Mouse (Mus musculus): Measurements from ENCODE around the gene Mtus2. TPM values are rescaled to one million over a fixed set of nuclear protein-coding genes. Genes with fewer than 3 reads are reported as not detected.

The Mtus2 gene
- polyA plus RNA-seq, 1 experiment from 2014 or later: 6.9 TPM

DNA sequence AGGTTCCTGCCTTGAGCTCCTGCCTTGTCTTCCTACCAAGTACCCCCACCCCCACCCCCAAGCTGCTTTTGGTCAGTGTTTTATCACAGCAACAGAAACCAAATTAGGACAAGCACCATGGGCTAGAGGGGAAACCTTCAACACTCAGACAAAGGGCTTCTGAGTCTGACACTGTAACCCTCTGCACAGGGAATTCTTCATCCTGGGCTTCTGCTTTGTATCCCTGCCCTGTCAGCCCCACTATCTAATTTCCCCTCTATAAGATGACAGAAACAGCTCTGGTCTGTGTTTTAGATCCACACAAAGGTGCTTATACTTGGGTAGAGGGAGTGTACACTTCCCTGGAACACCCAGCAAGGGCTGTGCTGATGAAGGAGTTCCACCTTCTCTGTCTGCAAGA lies 294.7 kb downstream of the Mtus2 start:
- H3K4me2 ChIP-seq: no peak overlapping the region
- no peak overlapping the region for H3K27ac ChIP-seq
- peaks cover 6% of the 10 kb centered on the region for H3K4me1 ChIP-seq (replicated peaks)
- H3K36me3 ChIP-seq: no peaks in the 10 kb centered on the region
- H3K4me3 ChIP-seq (replicated peaks): no peak overlapping the region
- H3K9me3 ChIP-seq: no peaks in the 10 kb centered on the region
- ATAC-seq (ENCODE audit: insufficient number of reproducible peaks, insufficient read depth, low FRiP score, low TSS enrichment, low read depth): no peak
- H3K9ac ChIP-seq (replicated peaks): no peak overlapping the region
- no peaks in the 10 kb centered on the region for H3K27me3 ChIP-seq

DNA sequence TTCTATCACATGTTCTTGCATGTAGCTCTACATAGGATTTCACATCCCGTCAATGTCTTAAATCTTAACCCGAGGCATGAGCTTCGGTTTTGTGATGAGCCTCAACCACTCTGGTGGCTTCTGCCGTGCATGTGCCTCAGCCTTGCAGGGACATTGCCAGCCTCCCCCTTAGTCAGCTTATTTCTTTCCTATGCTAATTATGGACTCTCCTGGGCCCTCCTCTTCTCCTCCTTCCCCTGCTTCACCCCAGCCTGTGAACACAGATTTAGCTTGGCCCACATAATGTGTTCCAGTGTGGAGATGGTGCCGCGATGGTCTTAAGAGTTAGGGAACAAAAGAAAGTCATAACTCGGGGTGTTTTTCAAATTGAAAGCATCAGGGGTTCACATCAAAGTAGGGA lies 304.9 kb downstream of the Mtus2 start:
- H3K36me3 ChIP-seq: no peaks in the 10 kb centered on the region
- WGBS: 88% methylated on average over 7 of the region's 7 CpGs
- peaks cover 29% of the 10 kb centered on the region for H3K27me3 ChIP-seq
- H3K9me3 ChIP-seq: peaks cover 7% of the 10 kb centered on the region; the same call in 1 of the 2 replicates
- H3K4me2 ChIP-seq: no peak overlapping the region
- no peak overlapping the region for H3K27ac ChIP-seq
- no peak overlapping the region for H3K9ac ChIP-seq (replicated peaks)
- peaks cover 10% of the 10 kb centered on the region for H3K4me1 ChIP-seq (replicated peaks)
- ATAC-seq (ENCODE audit: insufficient number of reproducible peaks, insufficient read depth, low FRiP score, low TSS enrichment, low read depth): no peak
- H3K4me3 ChIP-seq (replicated peaks): no peak overlapping the region

DNA sequence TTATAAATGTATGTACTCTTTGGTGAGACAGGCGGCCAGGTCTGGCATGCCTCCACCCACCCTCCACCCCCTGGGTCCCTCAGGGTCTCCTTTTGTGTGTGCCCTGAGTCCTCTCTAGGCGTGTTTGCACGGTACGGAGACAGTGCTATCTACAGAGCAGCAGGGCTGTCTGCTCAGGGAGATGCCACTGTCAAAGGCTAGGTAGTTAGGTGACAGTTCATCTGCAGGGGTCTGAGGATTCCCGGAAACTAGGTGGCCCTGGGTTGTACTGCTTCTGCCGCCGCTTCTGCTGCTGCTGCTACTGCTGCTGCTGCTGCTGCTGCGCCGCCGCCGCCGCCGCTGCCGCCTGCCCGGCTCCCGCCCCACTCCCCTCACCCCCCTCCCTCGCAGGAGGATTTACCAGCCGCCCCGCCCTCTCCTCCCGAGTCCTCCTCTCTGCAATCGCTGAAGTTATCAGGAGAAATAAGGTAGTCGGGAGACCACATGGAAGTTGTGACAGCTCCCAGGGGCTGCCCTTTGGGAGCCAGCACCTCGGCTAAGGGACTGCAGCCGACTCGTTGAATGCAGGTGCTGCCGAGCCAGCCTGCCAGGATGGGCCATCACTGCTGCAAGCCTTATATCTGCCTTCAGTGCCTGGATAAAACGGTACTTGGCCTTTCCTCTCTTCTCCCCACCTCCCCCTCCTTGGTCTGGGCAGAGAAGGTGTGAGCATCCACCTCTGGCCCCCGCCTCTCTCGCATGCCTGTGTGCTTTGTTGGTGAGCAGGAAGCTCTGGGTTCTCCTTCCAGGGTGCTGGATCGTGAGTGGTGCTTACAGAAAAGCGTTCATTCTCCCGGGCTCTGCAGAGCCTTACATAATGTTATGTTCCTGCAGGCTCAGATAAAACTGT lies 307.9 kb downstream of the Mtus2 start:
- under 1% methylated on average over 30 of the region's 32 CpGs for WGBS
- Histone ChIP-seq H3K27ac (no peak overlapping the region), H3K9ac (replicated peaks) (peak overlapping the region; percentile 65), H3K4me3 (replicated peaks) (peak overlapping the region; percentile 59), H3K4me2 (peak overlapping the region; percentile 77), H3K27me3 (peaks cover 33% of the 10 kb centered on the region), H3K9me3 (peaks cover 7% of the 10 kb centered on the region; the same call in 1 of the 2 replicates), H3K4me1 (replicated peaks) (peaks cover 10% of the 10 kb centered on the region), H3K36me3 (no peaks in the 10 kb centered on the region)
- ATAC-seq (ENCODE audit: insufficient number of reproducible peaks, insufficient read depth, low FRiP score, low TSS enrichment, low read depth): peak; percentile 58

DNA sequence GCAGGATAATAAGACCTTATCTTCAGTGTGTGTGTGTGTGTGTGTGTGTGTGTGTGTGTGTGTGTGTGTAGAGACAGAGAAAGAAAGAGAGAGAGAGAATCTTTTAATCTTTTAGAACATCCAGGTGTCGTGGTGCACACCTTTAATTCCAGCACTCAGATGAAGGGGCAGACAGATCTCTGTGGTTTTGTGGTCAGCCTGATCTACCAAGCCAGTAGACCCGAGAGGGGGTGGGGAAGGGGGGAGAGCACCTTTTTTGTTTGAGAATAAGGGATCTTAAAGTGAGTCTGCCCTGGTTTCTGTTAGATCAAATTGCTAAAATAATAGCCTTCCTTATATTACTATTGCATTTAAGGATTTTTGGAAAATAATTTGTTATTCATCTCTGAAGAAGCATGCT lies 309.7 kb downstream of the Mtus2 start:
- Histone ChIP-seq H3K9me3 (peaks cover 7% of the 10 kb centered on the region; the same call in 1 of the 2 replicates), H3K27me3 (peaks cover 33% of the 10 kb centered on the region), H3K4me3 (replicated peaks) (no peak overlapping the region), H3K9ac (replicated peaks) (no peak overlapping the region), H3K36me3 (no peaks in the 10 kb centered on the region), H3K27ac (no peak overlapping the region), H3K4me2 (no peak overlapping the region), H3K4me1 (replicated peaks) (peaks cover 10% of the 10 kb centered on the region)
- ATAC-seq (ENCODE audit: insufficient number of reproducible peaks, insufficient read depth, low FRiP score, low TSS enrichment, low read depth): no peak
- 75% methylated on average over 2 of the region's 2 CpGs for WGBS

DNA sequence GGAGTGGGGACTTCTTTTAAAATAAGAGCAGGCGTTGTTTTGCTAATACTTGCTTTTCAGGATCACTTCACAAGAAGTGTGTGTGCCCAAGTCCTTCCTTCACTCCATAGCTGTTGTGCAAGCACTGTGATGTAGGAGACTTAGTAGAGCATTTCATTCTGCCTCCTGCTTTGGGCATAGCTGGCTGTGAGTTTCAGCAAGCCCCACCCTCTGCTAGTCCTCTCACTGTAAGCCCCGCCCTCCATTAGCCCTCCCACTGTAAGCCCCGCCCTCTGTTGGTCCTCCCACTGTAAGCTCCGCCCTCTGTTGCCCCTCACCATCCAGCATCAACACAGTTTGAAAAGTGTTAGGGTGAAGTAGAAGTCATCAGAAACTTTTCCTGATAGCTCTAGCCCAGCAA lies 310.3 kb downstream of the Mtus2 start:
- Histone ChIP-seq H3K27ac (no peak overlapping the region), H3K9me3 (peaks cover 7% of the 10 kb centered on the region; the same call in 1 of the 2 replicates), H3K36me3 (no peaks in the 10 kb centered on the region), H3K4me3 (replicated peaks) (no peak overlapping the region), H3K4me1 (replicated peaks) (peaks cover 10% of the 10 kb centered on the region), H3K9ac (replicated peaks) (no peak overlapping the region), H3K27me3 (peaks cover 33% of the 10 kb centered on the region), H3K4me2 (no peak overlapping the region)
- WGBS: 56% methylated on average over 4 of the region's 4 CpGs
- ATAC-seq (ENCODE audit: insufficient number of reproducible peaks, insufficient read depth, low FRiP score, low TSS enrichment, low read depth): no peak

DNA sequence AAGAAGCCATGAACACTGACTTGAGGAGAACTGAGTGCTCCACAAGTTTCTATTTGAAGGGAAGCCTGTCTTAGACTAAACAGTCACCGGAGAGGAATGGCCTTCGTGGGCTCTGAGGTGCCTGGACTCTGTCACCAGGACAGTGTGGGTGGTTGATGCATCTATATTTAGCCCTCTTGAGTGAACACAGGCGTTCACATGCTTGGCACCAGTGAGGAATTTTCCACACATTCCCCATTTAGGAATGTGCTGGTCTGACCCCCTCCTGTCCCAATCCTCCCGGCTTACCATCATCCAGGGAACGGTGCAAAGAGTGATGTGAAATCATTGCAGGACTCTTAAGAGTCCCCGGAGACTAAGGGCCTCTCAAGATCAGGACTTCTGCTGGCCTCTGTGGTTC lies 314.9 kb downstream of the Mtus2 start:
- WGBS: 77% methylated on average over 6 of the region's 6 CpGs
- H3K4me3 ChIP-seq (replicated peaks): no peak overlapping the region
- no peaks in the 10 kb centered on the region for H3K36me3 ChIP-seq
- no peak for ATAC-seq (ENCODE audit: insufficient number of reproducible peaks, insufficient read depth, low FRiP score, low TSS enrichment, low read depth)
- no peaks in the 10 kb centered on the region for H3K4me1 ChIP-seq (replicated peaks)
- H3K27me3 ChIP-seq: 0 out of 2 replicates have a peak, but pooled peaks cover 3% of the 10 kb centered on the region
- H3K9me3 ChIP-seq: no peaks in the 10 kb centered on the region
- no peak overlapping the region for H3K27ac ChIP-seq
- no peak overlapping the region for H3K9ac ChIP-seq (replicated peaks)
- H3K4me2 ChIP-seq: no peak overlapping the region

DNA sequence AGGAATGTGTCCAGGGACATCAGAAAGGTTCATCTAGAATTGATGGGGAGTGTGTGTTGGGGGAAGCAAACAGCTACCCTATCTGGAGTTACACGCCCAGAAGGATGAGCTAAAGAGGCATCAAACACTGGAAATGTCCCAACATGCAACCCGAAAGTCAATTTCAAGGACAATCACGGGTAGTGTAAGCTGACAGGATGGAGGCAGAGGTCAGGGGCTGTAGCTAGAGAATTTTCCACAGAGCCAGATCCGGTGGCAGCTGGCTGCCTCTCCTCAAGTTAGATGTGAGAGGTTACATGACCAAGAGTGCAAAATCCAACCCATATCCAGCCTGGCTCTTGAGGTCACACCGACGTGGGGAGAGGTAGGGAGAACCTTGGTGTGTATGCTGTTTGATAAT lies 315.7 kb downstream of the Mtus2 start:
- H3K27ac ChIP-seq: no peak overlapping the region
- H3K4me1 ChIP-seq (replicated peaks): no peaks in the 10 kb centered on the region
- WGBS: 86% methylated on average over 6 of the region's 6 CpGs
- no peak for ATAC-seq (ENCODE audit: insufficient number of reproducible peaks, insufficient read depth, low FRiP score, low TSS enrichment, low read depth)
- no peaks in the 10 kb centered on the region for H3K27me3 ChIP-seq
- no peak overlapping the region for H3K4me2 ChIP-seq
- no peak overlapping the region for H3K9ac ChIP-seq (replicated peaks)
- no peaks in the 10 kb centered on the region for H3K36me3 ChIP-seq
- no peaks in the 10 kb centered on the region for H3K9me3 ChIP-seq
- H3K4me3 ChIP-seq (replicated peaks): no peak overlapping the region

DNA sequence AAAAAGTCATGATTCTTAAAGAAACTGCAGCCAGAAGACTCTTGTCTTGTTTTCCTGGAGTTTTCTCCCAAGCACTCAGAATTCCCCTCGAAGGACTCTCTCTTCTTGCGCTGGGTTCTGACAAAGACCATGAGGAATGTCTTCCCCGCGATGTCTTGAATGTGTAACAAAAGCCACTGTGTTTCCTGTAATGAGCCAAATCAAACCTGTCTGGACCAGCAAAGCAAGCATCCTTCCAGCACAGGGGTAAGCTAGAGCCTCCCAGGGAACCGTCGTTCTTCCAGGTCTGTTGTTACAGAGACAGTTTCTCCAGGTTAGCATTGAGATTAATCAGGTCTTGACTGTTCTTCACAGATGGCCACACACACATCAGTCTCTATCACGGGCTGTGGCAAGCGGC lies 321.1 kb downstream of the Mtus2 start:
- WGBS: 73% methylated on average over 8 of the region's 8 CpGs
- ATAC-seq (ENCODE audit: insufficient number of reproducible peaks, insufficient read depth, low FRiP score, low TSS enrichment, low read depth): 0 out of 2 replicates have a peak, but pooled peaks have one; percentile 20
- Histone ChIP-seq H3K4me3 (replicated peaks) (no peak overlapping the region), H3K9ac (replicated peaks) (no peak overlapping the region), H3K27ac (no peak overlapping the region), H3K4me1 (replicated peaks) (peaks cover 7% of the 10 kb centered on the region; the same call in 1 of the 2 replicates), H3K9me3 (no peaks in the 10 kb centered on the region), H3K4me2 (no peak overlapping the region), H3K36me3 (no peaks in the 10 kb centered on the region), H3K27me3 (peaks cover 5% of the 10 kb centered on the region; the same call in 1 of the 2 replicates)

DNA sequence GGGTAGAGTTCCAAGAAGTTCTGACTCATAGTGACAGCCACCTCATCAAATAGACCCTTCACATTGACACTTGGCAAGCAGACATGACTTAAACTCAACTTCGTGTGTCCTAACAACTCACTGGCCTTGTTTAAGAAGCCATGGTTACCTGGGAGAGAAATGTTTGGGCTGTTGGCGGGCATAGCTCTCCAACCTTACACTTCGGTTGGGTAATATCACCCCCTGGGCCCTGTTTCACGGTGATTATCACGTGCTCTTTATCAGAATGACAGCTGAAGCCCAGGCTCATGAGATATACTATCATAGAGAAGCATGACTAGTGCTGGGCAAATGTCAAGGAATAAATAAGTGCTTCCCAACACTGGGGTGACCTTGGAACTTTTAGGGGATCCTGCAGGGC lies 323.2 kb downstream of the Mtus2 start:
- Histone ChIP-seq H3K9ac (replicated peaks) (no peak overlapping the region), H3K4me1 (replicated peaks) (peaks cover 7% of the 10 kb centered on the region; the same call in 1 of the 2 replicates), H3K27me3 (peaks cover 5% of the 10 kb centered on the region; the same call in 1 of the 2 replicates), H3K27ac (no peak overlapping the region), H3K9me3 (no peaks in the 10 kb centered on the region), H3K36me3 (no peaks in the 10 kb centered on the region), H3K4me2 (no peak overlapping the region), H3K4me3 (replicated peaks) (no peak overlapping the region)
- WGBS: 83% methylated on average over 5 of the region's 5 CpGs
- ATAC-seq (ENCODE audit: insufficient number of reproducible peaks, insufficient read depth, low FRiP score, low TSS enrichment, low read depth): no peak

DNA sequence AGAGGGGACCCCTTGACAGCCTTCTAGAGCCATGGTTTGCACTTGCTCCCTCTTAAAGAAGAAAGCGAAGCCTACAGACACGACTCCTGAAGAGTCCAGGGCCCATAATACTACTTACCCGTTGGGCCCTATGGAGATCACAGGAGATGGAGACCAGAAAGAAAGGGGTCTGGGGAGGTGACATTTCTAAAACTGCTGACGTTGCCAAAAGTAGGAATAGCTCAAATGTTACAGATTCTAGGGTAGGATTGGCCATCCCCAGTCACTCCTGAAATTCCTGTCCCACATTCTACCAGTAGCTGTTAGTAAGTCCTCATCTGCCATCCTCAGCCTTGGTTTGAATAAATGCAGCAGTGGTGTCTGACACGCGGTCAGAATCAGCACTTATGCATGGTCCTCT lies 325.0 kb downstream of the Mtus2 start:
- Histone ChIP-seq H3K9ac (replicated peaks) (no peak overlapping the region), H3K9me3 (no peaks in the 10 kb centered on the region), H3K4me1 (replicated peaks) (peaks cover 7% of the 10 kb centered on the region; the same call in 1 of the 2 replicates), H3K4me3 (replicated peaks) (no peak overlapping the region), H3K27me3 (peaks cover 5% of the 10 kb centered on the region; the same call in 1 of the 2 replicates), H3K36me3 (no peaks in the 10 kb centered on the region), H3K4me2 (no peak overlapping the region), H3K27ac (no peak overlapping the region)
- ATAC-seq (ENCODE audit: insufficient number of reproducible peaks, insufficient read depth, low FRiP score, low TSS enrichment, low read depth): no peak
- 80% methylated on average over 6 of the region's 6 CpGs for WGBS

DNA sequence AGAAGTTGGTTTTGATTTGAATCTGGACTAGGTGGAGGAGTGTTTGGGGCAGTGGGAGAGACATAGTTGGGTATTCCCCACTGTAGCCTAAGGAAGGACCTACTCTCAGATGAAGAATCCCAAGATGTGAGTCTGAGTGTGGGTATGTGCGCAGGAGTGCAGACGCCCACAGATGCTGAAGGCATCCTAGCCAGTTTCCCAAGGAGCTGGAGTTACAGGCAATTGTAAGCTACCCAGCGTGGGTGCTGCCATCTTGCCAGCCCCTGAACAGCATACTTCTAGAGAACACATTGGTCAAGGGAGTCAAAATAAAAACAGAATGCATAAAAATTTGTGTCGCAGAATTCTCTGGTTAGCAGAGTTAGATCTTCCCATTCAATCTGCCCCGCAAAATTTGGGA lies 325.5 kb downstream of the Mtus2 start:
- no peak overlapping the region for H3K4me2 ChIP-seq
- no peaks in the 10 kb centered on the region for H3K36me3 ChIP-seq
- H3K9ac ChIP-seq (replicated peaks): no peak overlapping the region
- H3K4me3 ChIP-seq (replicated peaks): no peak overlapping the region
- H3K27ac ChIP-seq: no peak overlapping the region
- peaks cover 7% of the 10 kb centered on the region; the same call in 1 of the 2 replicates for H3K4me1 ChIP-seq (replicated peaks)
- H3K9me3 ChIP-seq: no peaks in the 10 kb centered on the region
- H3K27me3 ChIP-seq: peaks cover 5% of the 10 kb centered on the region; the same call in 1 of the 2 replicates
- 92% methylated on average over 5 of the region's 5 CpGs for WGBS
- no peak for ATAC-seq (ENCODE audit: insufficient number of reproducible peaks, insufficient read depth, low FRiP score, low TSS enrichment, low read depth)

Data from limb, embryonic 12.5 days (tissue).